Mouse (Mus musculus): ENCODE measurements around the gene Chrna3.

Gene Chrna3

GRCm38 (mm10) chr9:55026275-55026663, at the start of gene Chrna3:
Gene Chrna3, minus strand, starts transcription at chr9:55026562.
- peak; percentile 13 for DNase-seq

- no peak for DNase-seq
These were observed 41.6 kb upstream of the Chrna3 start for GRCm38 (mm10) chr9:55067965-55068265.

GRCm38 (mm10) chr9:55067260-55067964, 41.0 kb upstream of the Chrna3 start:
- DNase-seq = no peak

GRCm38 (mm10) chr9:55065241-55065640, 38.9 kb upstream of the Chrna3 start:
- no peak for DNase-seq

GRCm38 (mm10) chr9:55058067-55058466, 31.7 kb upstream of the Chrna3 start:
- no peak for DNase-seq

- DNase-seq = no peak
These were observed 29.1 kb upstream of the Chrna3 start for GRCm38 (mm10) chr9:55055386-55055930.

GRCm38 (mm10) chr9:55048211-55048880, 22.0 kb upstream of the Chrna3 start, which contains the start of gene Chrnb4:
Gene Chrnb4, minus strand, starts transcription at chr9:55048779.
- no peak for DNase-seq

- DNase-seq = no peak
These were observed 20.4 kb upstream of the Chrna3 start for GRCm38 (mm10) chr9:55046764-55047163.

GRCm38 (mm10) chr9:55045001-55045400, 18.6 kb upstream of the Chrna3 start:
- no peak for DNase-seq

GRCm38 (mm10) chr9:55043688-55044087, 17.3 kb upstream of the Chrna3 start:
- no peak for DNase-seq

GRCm38 (mm10) chr9:55041389-55041788, 15.0 kb upstream of the Chrna3 start:
- DNase-seq = no peak

- no peak for DNase-seq
These were observed 13.6 kb upstream of the Chrna3 start for GRCm38 (mm10) chr9:55039983-55040382.

- DNase-seq = no peak
These were observed 12.6 kb upstream of the Chrna3 start for GRCm38 (mm10) chr9:55038948-55039347.

GRCm38 (mm10) chr9:55031435-55032167, 5.2 kb upstream of the Chrna3 start:
- no peak for DNase-seq

GRCm38 (mm10) chr9:55025534-55026274, 658 bp downstream of the Chrna3 start:
- DNase-seq = no peak

GRCm38 (mm10) chr9:55023902-55024583, 2.3 kb downstream of the Chrna3 start:
- DNase-seq = peak; percentile 86

- DNase-seq = no peak
These were observed 3.0 kb downstream of the Chrna3 start for GRCm38 (mm10) chr9:55023326-55023725.

- DNase-seq = no peak
These were observed 9.4 kb downstream of the Chrna3 start for GRCm38 (mm10) chr9:55016926-55017325.

- DNase-seq = no peak
These were observed 15.6 kb downstream of the Chrna3 start for GRCm38 (mm10) chr9:55010588-55011350.

GRCm38 (mm10) chr9:55009692-55010091, 16.7 kb downstream of the Chrna3 start:
- DNase-seq = no peak

GRCm38 (mm10) chr9:55003609-55004008, 22.8 kb downstream of the Chrna3 start:
- no peak for DNase-seq

- DNase-seq = no peak
These were observed 30.7 kb downstream of the Chrna3 start for GRCm38 (mm10) chr9:54995645-54996044.
